ENCODE assay signal across 7 mouse cellular contexts in genomic region chr11:69900471-69901405, GRCm38 (mm10). TPM values are rescaled to one million over a fixed set of nuclear protein-coding genes. Genes with fewer than 3 reads are reported as not detected.
DNase-seq lines count a peak whose midpoint lies in the region; ATAC-seq lines count a peak whose summit lies in the region.

Gene 2810408A11Rik (minus strand): TSS chr11:69900987.
Gene Neurl4 (plus strand): TSS chr11:69901072.

- peaks cover 27% of the 10 kb centered on the region for H3K36me3 ChIP-seq in intestine, embryonic 14.5 days (ENCODE audit: control insufficient read depth, insufficient read depth, low read length)

- H3K9me3 ChIP-seq in intestine, embryonic 14.5 days (ENCODE audit: control insufficient read depth, low read length) = no peaks in the 10 kb centered on the region

- H3K4me1 ChIP-seq in intestine, embryonic 14.5 days (replicated peaks; ENCODE audit: control insufficient read depth, insufficient read depth, low read length) = peaks cover 23% of the 10 kb centered on the region

- intact Hi-C loops in left cerebral cortex, postnatal 14 days (cut with DNase I) = loop anchor here (5.0 kb wide), 1 partner anchor 53 kb away; the partner anchor contains the start of gene Plscr3

- H3K4me2 ChIP-seq in intestine, embryonic 14.5 days (ENCODE audit: low read length) = peak within 1 kb of the TSS; percentile 76

- H3K27me3 ChIP-seq in intestine, embryonic 14.5 days (replicated peaks; ENCODE audit: control insufficient read depth, insufficient read depth, low read length) = no peaks in the 10 kb centered on the region

- WGBS in intestine, embryonic 14.5 days = under 1% methylated on average over 38 of the region's 38 CpGs

- peak within 1 kb of the TSS; percentile 92 for H3K9ac ChIP-seq in intestine, embryonic 14.5 days (ENCODE audit: low read length)

- peak; percentile 92 for ATAC-seq in intestine, embryonic 14.5 days (replicated peaks; ENCODE audit: low FRiP score, low TSS enrichment, low read depth)

- peak within 1 kb of the TSS; percentile 98 for H3K27ac ChIP-seq in intestine, embryonic 14.5 days (ENCODE audit: low read depth)

- H3K4me3 ChIP-seq in intestine, embryonic 14.5 days (ENCODE audit: low read depth, low read length) = peak within 1 kb of the TSS; percentile 70

- DNase-seq in adrenal gland, adult 18-20 months (ENCODE audit: low spot score in 2 of 2) = peak; percentile 71 to 72
- peak; percentile 97 for DNase-seq in embryo, embryonic 10.5 days (ENCODE audit: low spot score)
- peak; percentile 88 for DNase-seq in gastrocnemius, postnatal 25 days
- peak; percentile 94 for DNase-seq in intestine, embryonic 14.5 days (ENCODE audit: low spot score)
- peak; percentile 88 to 89 for DNase-seq in left cerebral cortex, postnatal 14 days (ENCODE audit: low spot score in 2 of 2)
- DNase-seq in mesoderm, embryonic 11.5 days (ENCODE audit: low read depth, low spot score) = peak; percentile 97
- DNase-seq in right cerebral cortex, postnatal 36 days (ENCODE audit: low spot score in 2 of 2) = peak; percentile 82 to 87

RNA-seq across cellular contexts. Expression of gene 2810408A11Rik, which starts in this region (rescaled TPM):
- total RNA-seq in adrenal gland, adult 18-20 months (2021) = under 1 TPM; 0.29 to 0.86 TPM
- not detected for total RNA-seq in gastrocnemius, postnatal 25 days (2021)
- 8.8 and 10.7 TPM in 2 replicates for polyA plus RNA-seq in intestine, embryonic 14.5 days (2014; fragmentation: Nextera tagmentation; extraction: Ambion mirVana)
- under 1 TPM in 1 of 2 experiments, not detected in 1; 0.38 TPM for total RNA-seq in left cerebral cortex, postnatal 14 days (2021)

RNA-seq across cellular contexts. Expression of gene Neurl4, which starts in this region (rescaled TPM):
- total RNA-seq in adrenal gland, adult 18-20 months (2021) = 10 to 100 TPM; 48.5 to 53.9 TPM
- 10 to 100 TPM; 25.4 to 26.0 TPM for total RNA-seq in gastrocnemius, postnatal 25 days (2021)
- polyA plus RNA-seq in intestine, embryonic 14.5 days (2014; fragmentation: Nextera tagmentation; extraction: Ambion mirVana) = 13.3 and 14.5 TPM in 2 replicates
- total RNA-seq in left cerebral cortex, postnatal 14 days (2021) = 100 to 1,000 TPM; 121 to 125 TPM

Comparison
In these comparisons a context has a peak if more than half of its experiments do, and no peak if none do; other contexts are left out.
1. Peak in every context shown above with its lines: DNase-seq, ATAC-seq, H3K4me3 ChIP-seq and H3K27ac ChIP-seq.